Mouse (Mus musculus): Measurements from ENCODE around the gene Spen.

DNA sequence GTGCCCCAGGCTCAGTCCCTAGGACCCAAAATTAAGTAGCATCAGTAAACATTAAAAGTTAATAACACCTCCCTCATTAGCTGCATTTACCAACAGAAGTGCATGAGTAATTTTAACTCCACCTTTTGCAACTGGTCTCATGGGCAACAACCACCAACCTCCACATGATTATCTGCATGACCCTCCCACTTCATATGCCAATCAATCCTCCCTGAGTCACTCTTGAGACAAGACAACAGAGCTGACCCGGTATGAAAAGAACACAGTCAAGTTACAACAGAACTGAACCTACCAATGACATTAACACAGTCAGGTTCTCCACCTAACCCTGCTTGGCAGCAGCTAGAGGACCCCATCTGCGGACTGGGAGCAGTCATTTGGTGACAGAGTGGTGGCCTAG, 12.5 kb downstream of the Spen start:
- TF ChIP-seq HCFC1 (IDR thresholded peaks at IDR 0.05; ENCODE audit: borderline replicate concordance, insufficient read depth, low read length) (no peak), CHD2 (IDR thresholded peaks at IDR 0.05; ENCODE audit: low read depth, low read length) (no peak)
